Mouse (Mus musculus) telencephalon, adult 2 months (tissue): ENCODE data around the gene Pkd2l1.

ENCODE experiments used
- DNase-seq: peaks from one replicate; pipeline ENCODE4 v3.0.0-alpha.2; 2011; ENCODE audit warnings: low read depth, low spot score

Gene Pkd2l1

GRCm38 (mm10) chr19:44192342-44192741 lies at the start of gene Pkd2l1:
TSS of gene Pkd2l1 (minus strand) at chr19:44192442.
- DNase-seq = no peak

GRCm38 (mm10) chr19:44238906-44239305 lies 46.7 kb upstream of the Pkd2l1 start:
- DNase-seq = no peak

- DNase-seq = no peak
These were observed 45.3 kb upstream of the Pkd2l1 start for GRCm38 (mm10) chr19:44237471-44238006.

GRCm38 (mm10) chr19:44231608-44232151 lies 39.4 kb upstream of the Pkd2l1 start:
- no peak for DNase-seq

GRCm38 (mm10) chr19:44230212-44230611 lies 38.0 kb upstream of the Pkd2l1 start:
- DNase-seq = no peak

- DNase-seq = no peak
These were observed 37.5 kb upstream of the Pkd2l1 start for GRCm38 (mm10) chr19:44229776-44230175.

- DNase-seq = no peak
These were observed 33.5 kb upstream of the Pkd2l1 start for GRCm38 (mm10) chr19:44225728-44226127.

- no peak for DNase-seq
These were observed 25.8 kb upstream of the Pkd2l1 start for GRCm38 (mm10) chr19:44217958-44218525.

GRCm38 (mm10) chr19:44215255-44215654 lies 23.0 kb upstream of the Pkd2l1 start:
- DNase-seq = no peak

GRCm38 (mm10) chr19:44207079-44207478 lies 14.8 kb upstream of the Pkd2l1 start:
- no peak for DNase-seq

- no peak for DNase-seq
These were observed 10.8 kb upstream of the Pkd2l1 start, which contains the start of gene Scd3 for GRCm38 (mm10) chr19:44203015-44203564. TSS of gene Scd3 (plus strand) at chr19:44203269.

- no peak for DNase-seq
These were observed 6.7 kb upstream of the Pkd2l1 start for GRCm38 (mm10) chr19:44198964-44199363.

- no peak for DNase-seq
These were observed 6.3 kb upstream of the Pkd2l1 start for GRCm38 (mm10) chr19:44198494-44198893.

GRCm38 (mm10) chr19:44197053-44197852 lies 5.0 kb upstream of the Pkd2l1 start:
- DNase-seq = no peak

GRCm38 (mm10) chr19:44195138-44195537 lies 2.9 kb upstream of the Pkd2l1 start:
- peak; percentile 33 for DNase-seq

- no peak for DNase-seq
These were observed 1.7 kb upstream of the Pkd2l1 start for GRCm38 (mm10) chr19:44193906-44194305.

GRCm38 (mm10) chr19:44189056-44189455 lies 3.2 kb downstream of the Pkd2l1 start:
- DNase-seq = no peak

- no peak for DNase-seq
These were observed 8.3 kb downstream of the Pkd2l1 start for GRCm38 (mm10) chr19:44183968-44184367.

- no peak for DNase-seq
These were observed 11.7 kb downstream of the Pkd2l1 start for GRCm38 (mm10) chr19:44180502-44180901.

- no peak for DNase-seq
These were observed 15.5 kb downstream of the Pkd2l1 start for GRCm38 (mm10) chr19:44176741-44177140.

- no peak for DNase-seq
These were observed 17.4 kb downstream of the Pkd2l1 start for GRCm38 (mm10) chr19:44174835-44175234.

GRCm38 (mm10) chr19:44161515-44161914 lies 30.7 kb downstream of the Pkd2l1 start:
- peak; percentile 8 for DNase-seq
